Comparison of ENCODE assay signal across 11 mouse cellular contexts in genomic region chr5:65036597-65036996, GRCm38 (mm10). TPM values are rescaled to one million over a fixed set of nuclear protein-coding genes. Genes with fewer than 3 reads are reported as not detected.
A peak's percentile ranks its signal among the peaks of the same experiment; 100 is the strongest.
DNase-seq lines count a peak whose midpoint lies in the region; ATAC-seq lines count a peak whose summit lies in the region.
"Had no signal": no experiment of that assay in that cellular context is flagged by ENCODE, and none has a peak within 500 bp of the region (broad histone marks: within the 10 kb centered on the region; RNA-seq: fewer than 3 reads in every experiment).

No protein-coding gene starts in this region.

- intact Hi-C loops in left cerebral cortex, postnatal 14 days (cut with DNase I), result no loop called here

- 30% methylated on average over 13 of the region's 13 CpGs for WGBS in forebrain, embryonic 15.5 days
- 73% methylated on average over 13 of the region's 13 CpGs for WGBS in forebrain, embryonic 10.5 days
- 54% methylated on average over 13 of the region's 13 CpGs for WGBS in midbrain, embryonic 16.5 days

- H3K9me3 ChIP-seq in forebrain, embryonic 15.5 days, result no peaks in the 10 kb centered on the region
- no peaks in the 10 kb centered on the region for H3K9me3 ChIP-seq in forebrain, embryonic 10.5 days
- no peaks in the 10 kb centered on the region for H3K9me3 ChIP-seq in midbrain, embryonic 16.5 days (replicated peaks; ENCODE audit: control insufficient read depth, low read length, poor library complexity, severe bottlenecking)
- H3K9me3 ChIP-seq: heart, embryonic 12.5 days had no signal

- DNase-seq in forebrain, embryonic 10.5 days (ENCODE audit: extremely low spot score, low spot score), result no peak
- DNase-seq in left cerebral cortex, postnatal 14 days (ENCODE audit: low spot score in 2 of 2), result peak; percentile 23 to 38
- no peak for DNase-seq in left cerebral cortex, adult 11 months (ENCODE audit: low spot score)
- DNase-seq in cerebellum, postnatal 10 days, result peak; percentile 89 to 91
- DNase-seq in lung, adult 18-20 months, result no peak
- DNase-seq in spleen, postnatal 36 days (ENCODE audit: low spot score in 2 of 2), result no peak
- DNase-seq: adrenal gland, postnatal 14 days; thymus, postnatal 4 days had no signal

- peak overlapping the region; percentile 4; the same call in 1 of the 2 replicates for H3K4me2 ChIP-seq in forebrain, embryonic 15.5 days (replicated peaks)
- no peak overlapping the region for H3K4me2 ChIP-seq in midbrain, embryonic 16.5 days (ENCODE audit: low read length)
- H3K4me2 ChIP-seq: heart, embryonic 12.5 days had no signal

- no peaks in the 10 kb centered on the region for H3K36me3 ChIP-seq in forebrain, embryonic 15.5 days
- H3K36me3 ChIP-seq in forebrain, embryonic 10.5 days (replicated peaks), result no peaks in the 10 kb centered on the region
- H3K36me3 ChIP-seq in midbrain, embryonic 16.5 days (ENCODE audit: control insufficient read depth, insufficient read depth, low read length), result no peaks in the 10 kb centered on the region

- peak overlapping the region; percentile 36 for H3K27ac ChIP-seq in forebrain, embryonic 15.5 days (replicated peaks)
- no peak overlapping the region for H3K27ac ChIP-seq in forebrain, embryonic 10.5 days
- H3K27ac ChIP-seq in midbrain, embryonic 16.5 days (ENCODE audit: low read length), result peak overlapping the region; percentile 28; the same call in 1 of the 2 replicates

- no peak overlapping the region for H3K9ac ChIP-seq in forebrain, embryonic 15.5 days (replicated peaks)
- no peak overlapping the region for H3K9ac ChIP-seq in midbrain, embryonic 16.5 days (ENCODE audit: low read depth, low read length)
- H3K9ac ChIP-seq: heart, embryonic 12.5 days had no signal

- peak; percentile 76 for ATAC-seq in forebrain, embryonic 15.5 days (replicated peaks)
- ATAC-seq in midbrain, embryonic 16.5 days, result peak; percentile 69

- H3K4me1 ChIP-seq in forebrain, embryonic 15.5 days, result peaks cover 26% of the 10 kb centered on the region
- H3K4me1 ChIP-seq in forebrain, embryonic 10.5 days, result peaks cover 22% of the 10 kb centered on the region
- H3K4me1 ChIP-seq in midbrain, embryonic 16.5 days (ENCODE audit: control insufficient read depth, insufficient read depth, low read length), result peaks cover 7% of the 10 kb centered on the region; the same call in 1 of the 2 replicates

- no peaks in the 10 kb centered on the region for H3K27me3 ChIP-seq in forebrain, embryonic 15.5 days
- H3K27me3 ChIP-seq in forebrain, embryonic 10.5 days (ENCODE audit: poor library complexity, severe bottlenecking), result no peaks in the 10 kb centered on the region
- no peaks in the 10 kb centered on the region for H3K27me3 ChIP-seq in midbrain, embryonic 16.5 days (ENCODE audit: control insufficient read depth, insufficient read depth, low read depth, low read length)
- H3K27me3 ChIP-seq: heart, embryonic 12.5 days had no signal

- no peak overlapping the region for H3K4me3 ChIP-seq in forebrain, embryonic 15.5 days
- H3K4me3 ChIP-seq in forebrain, embryonic 10.5 days, result no peak overlapping the region
- H3K4me3 ChIP-seq in midbrain, embryonic 16.5 days (ENCODE audit: low read depth, low read length), result no peak overlapping the region
- H3K4me3 ChIP-seq: heart, embryonic 12.5 days had no signal

RNA-seq across cellular contexts. Expression of gene Tmem156, which starts 55.3 kb away (rescaled TPM):
- 0.11 and 0.13 TPM in 2 replicates for polyA plus RNA-seq in forebrain, embryonic 15.5 days (2015; fragmentation: Nextera tagmentation; extraction: Ambion mirVana)
- not detected in 2 replicates for polyA plus RNA-seq in forebrain, embryonic 10.5 days (2016; fragmentation: Nextera tagmentation; extraction: Ambion mirVana)
- total RNA-seq in left cerebral cortex, postnatal 14 days (2021), result under 1 TPM; 0.61 to 0.62 TPM
- 0.20 TPM in 1 of 2 replicates, not detected in the other for polyA plus RNA-seq in midbrain, embryonic 16.5 days (2015; fragmentation: Nextera tagmentation; extraction: Ambion mirVana)

Comparison
In these comparisons a context has a peak if more than half of its experiments do, and no peak if none do; other contexts are left out.
1. DNase-seq: peak in left cerebral cortex, postnatal 14 days (2 of 2) and cerebellum, postnatal 10 days (2 of 2); none in forebrain, embryonic 10.5 days (single experiment), left cerebral cortex, adult 11 months (single experiment), lung, adult 18-20 months (0 of 2) and spleen, postnatal 36 days (0 of 2).